Mouse (Mus musculus) neural tube, embryonic 10.5 days (tissue): ENCODE results near the gene Rpf2.
A peak's percentile ranks its signal among the peaks of the same experiment; 100 is the strongest.

ENCODE experiments used
- DNase-seq: peaks from one replicate; pipeline ENCODE4 v3.0.0-alpha.2; 2017; ENCODE audit warnings: low spot score; ENCODE audit errors: extremely low spot score

Gene Rpf2

GRCm38 (mm10) chr10:40249625-40250024, 2.8 kb upstream of the Rpf2 start:
- DNase-seq: no peak

- no peak for DNase-seq
Observed at GRCm38 (mm10) chr10:40247166-40247716, 405 bp upstream of the Rpf2 start.

GRCm38 (mm10) chr10:40237826-40238225, 9.0 kb downstream of the Rpf2 start:
- no peak for DNase-seq

- DNase-seq: no peak
Observed at GRCm38 (mm10) chr10:40233241-40233640, 13.6 kb downstream of the Rpf2 start.

- no peak for DNase-seq
Observed at GRCm38 (mm10) chr10:40232442-40232841, 14.4 kb downstream of the Rpf2 start.

- DNase-seq: no peak
Observed at GRCm38 (mm10) chr10:40229725-40230124, 17.1 kb downstream of the Rpf2 start.

- no peak for DNase-seq
Observed at GRCm38 (mm10) chr10:40227660-40228303, 19.1 kb downstream of the Rpf2 start.

- DNase-seq: no peak
Observed at GRCm38 (mm10) chr10:40218874-40219273, 28.0 kb downstream of the Rpf2 start.

GRCm38 (mm10) chr10:40212443-40213169, 34.2 kb downstream of the Rpf2 start:
- DNase-seq: peak; percentile 83

GRCm38 (mm10) chr10:40195001-40195400, 51.8 kb downstream of the Rpf2 start:
- DNase-seq: no peak

GRCm38 (mm10) chr10:40192010-40192935, 54.6 kb downstream of the Rpf2 start:
- no peak for DNase-seq

- no peak for DNase-seq
Observed at GRCm38 (mm10) chr10:40191338-40191979, 55.4 kb downstream of the Rpf2 start.

GRCm38 (mm10) chr10:40190871-40191270, 56.0 kb downstream of the Rpf2 start:
- no peak for DNase-seq

- DNase-seq: no peak
Observed at GRCm38 (mm10) chr10:40189689-40190088, 57.1 kb downstream of the Rpf2 start.

GRCm38 (mm10) chr10:40188831-40189230, 58.0 kb downstream of the Rpf2 start:
- DNase-seq: no peak

GRCm38 (mm10) chr10:40185956-40186355, 60.9 kb downstream of the Rpf2 start:
- DNase-seq: no peak

- no peak for DNase-seq
Observed at GRCm38 (mm10) chr10:40180011-40180410, 66.8 kb downstream of the Rpf2 start.

- DNase-seq: no peak
Observed at GRCm38 (mm10) chr10:40179142-40179541, 67.7 kb downstream of the Rpf2 start.

- no peak for DNase-seq
Observed at GRCm38 (mm10) chr10:40177323-40177962, 69.4 kb downstream of the Rpf2 start.
